Mouse (Mus musculus) bone marrow macrophage, adult 2 months (primary cell): ENCODE data around the gene Tgm3.

Experiments
- CTCF ChIP-seq: IDR thresholded peaks from 2 replicates; pipeline ENCODE4 v1.5.1; 2012; ENCODE audit warnings: low read depth, mild to moderate bottlenecking, low read length, moderate library complexity
- POLR2A ChIP-seq: IDR thresholded peaks from 2 replicates; pipeline ENCODE4 v1.6.1; 2012; ENCODE audit warnings: mild to moderate bottlenecking, low read depth, low read length, borderline replicate concordance

DNA sequence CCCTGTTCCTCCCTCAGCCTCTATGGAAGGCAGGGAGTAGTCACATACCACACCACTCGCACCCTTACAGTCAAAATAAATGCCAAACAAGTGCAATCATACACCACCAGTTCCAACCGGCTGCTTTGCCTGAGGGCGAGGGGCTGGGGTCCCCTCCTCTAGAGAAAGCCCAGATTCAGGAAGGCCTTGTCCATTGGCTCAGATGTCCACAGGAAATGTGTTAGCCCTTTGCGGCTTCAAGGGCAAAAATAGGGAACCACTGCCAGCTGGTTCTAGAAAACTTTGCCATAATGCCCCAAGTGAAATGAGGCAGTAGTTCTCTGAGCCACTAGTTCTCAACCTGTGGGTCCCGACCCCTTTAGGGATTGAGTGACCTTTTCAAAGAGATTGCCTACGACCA lies 36.6 kb downstream of the Tgm3 start:
- TF ChIP-seq CTCF (no peak), POLR2A (no peak)
